8 mouse cellular contexts compared by ENCODE assay signal in the genomic region with DNA sequence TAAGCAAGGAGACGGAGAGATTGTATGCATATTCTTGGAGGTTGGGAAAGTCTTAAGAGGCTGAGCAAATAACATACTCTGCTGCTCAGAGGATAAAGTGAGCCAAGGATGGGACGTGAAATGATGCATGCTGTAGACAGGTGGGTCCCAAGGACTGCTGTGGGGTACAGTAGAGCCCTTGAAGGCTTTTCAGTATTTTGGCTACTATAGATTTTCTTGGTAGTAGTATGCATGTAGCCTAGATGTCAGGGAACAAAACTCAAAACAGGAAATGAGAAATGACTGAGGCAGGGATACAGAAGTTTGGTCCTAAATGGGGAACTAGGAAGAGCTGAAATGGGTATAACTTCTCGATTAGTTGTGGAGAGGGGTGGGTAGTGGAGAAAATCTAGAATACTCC. TPM values are rescaled to one million over a fixed set of nuclear protein-coding genes. Genes with fewer than 3 reads are reported as not detected.
DNase-seq lines count a peak whose midpoint lies in the region; ATAC-seq and TF ChIP-seq lines count a peak whose summit lies in the region.

No protein-coding gene starts in this region.

- H3K4me2 ChIP-seq in heart, embryonic 11.5 days = peak overlapping the region; percentile 85
- peak overlapping the region; percentile 72 for H3K4me2 ChIP-seq in hindbrain, embryonic 12.5 days (replicated peaks)
- peak overlapping the region; percentile 58 for H3K4me2 ChIP-seq in midbrain, embryonic 11.5 days

- intact Hi-C loops in heart, postnatal 25 days (cut with DNase I) = loop anchor here (5.0 kb wide), 1 partner anchor 85 kb away; the partner anchor contains the start of gene Fbxo33

- 0 out of 2 replicates have a peak overlapping the region, but pooled peaks have one; percentile 1 for H3K9ac ChIP-seq in heart, embryonic 11.5 days (ENCODE audit: low read depth, low read length)
- peak overlapping the region; percentile 97 for H3K9ac ChIP-seq in MEL (ENCODE audit: control insufficient read depth, low read depth, low read length, poor library complexity, severe bottlenecking)
- H3K9ac ChIP-seq in hindbrain, embryonic 12.5 days = peak overlapping the region; percentile 77
- peak overlapping the region; percentile 92; the same call in 1 of the 2 replicates for H3K9ac ChIP-seq in midbrain, embryonic 11.5 days (ENCODE audit: low read length)

- TF ChIP-seq EP300 in MEL (IDR thresholded peaks at IDR 0.05; ENCODE audit: low read depth in 1 of 2, low read length in 2 of 2) = no peak

- H3K27me3 ChIP-seq in heart, embryonic 11.5 days (ENCODE audit: control insufficient read depth, insufficient read depth, low read length) = no peaks in the 10 kb centered on the region
- H3K27me3 ChIP-seq in MEL (ENCODE audit: control insufficient read depth in 1 of 2, insufficient read depth in 2 of 2, low read length in 2 of 2) = no peaks in the 10 kb centered on the region
- no peaks in the 10 kb centered on the region for H3K27me3 ChIP-seq in hindbrain, embryonic 12.5 days
- H3K27me3 ChIP-seq in midbrain, embryonic 11.5 days (ENCODE audit: control insufficient read depth, insufficient read depth, low read length) = no peaks in the 10 kb centered on the region

- H3K4me1 ChIP-seq in heart, embryonic 11.5 days (ENCODE audit: control insufficient read depth, insufficient read depth, low read length) = peaks cover 13% of the 10 kb centered on the region
- H3K4me1 ChIP-seq in MEL (ENCODE audit: control insufficient read depth in 1 of 2, insufficient read depth in 2 of 2, low read length in 2 of 2) = peaks cover 9 to 26% of the 10 kb centered on the region in 2 experiments
- peaks cover 15% of the 10 kb centered on the region for H3K4me1 ChIP-seq in hindbrain, embryonic 12.5 days
- H3K4me1 ChIP-seq in midbrain, embryonic 11.5 days (ENCODE audit: control insufficient read depth, insufficient read depth, low read length) = peaks cover 16% of the 10 kb centered on the region

- TF ChIP-seq CTCF in MEL (IDR thresholded peaks at IDR 0.05 in 2 of 3, conservative IDR thresholded peaks at IDR 0.05 in 1 of 3; ENCODE audit: control insufficient read depth in 1 of 3, insufficient read depth in 1 of 3, low read depth in 2 of 3, low read length in 3 of 3, poor library complexity in 1 of 3, severe bottlenecking in 1 of 3) = no peak

- H3K36me3 ChIP-seq in heart, embryonic 11.5 days (ENCODE audit: control insufficient read depth, insufficient read depth, low read length) = no peaks in the 10 kb centered on the region
- peaks cover 11 to 38% of the 10 kb centered on the region in 2 experiments for H3K36me3 ChIP-seq in MEL (ENCODE audit: control insufficient read depth in 1 of 2, insufficient read depth in 2 of 2, low read length in 2 of 2)
- H3K36me3 ChIP-seq in hindbrain, embryonic 12.5 days = no peaks in the 10 kb centered on the region
- no peaks in the 10 kb centered on the region for H3K36me3 ChIP-seq in midbrain, embryonic 11.5 days (ENCODE audit: control insufficient read depth, insufficient read depth, low read length)

- H3K79me2 ChIP-seq in MEL (ENCODE audit: control insufficient read depth, insufficient read depth, low read length, poor library complexity) = peaks cover 60% of the 10 kb centered on the region

- no peak; a peak in 1 of 4 replicates for TF ChIP-seq POLR2A in MEL (IDR thresholded peaks at IDR 0.05; ENCODE audit: control insufficient read depth in 1 of 2, insufficient read depth in 1 of 2, low read depth in 1 of 2, low read length in 2 of 2, poor library complexity in 1 of 2)

- peak overlapping the region; percentile 87 for H3K4me3 ChIP-seq in heart, embryonic 11.5 days (ENCODE audit: low read depth, low read length)
- peak overlapping the region; percentile 97 for H3K4me3 ChIP-seq in MEL (ENCODE audit: control insufficient read depth in 1 of 2, insufficient read depth in 1 of 2, low read depth in 2 of 2, low read length in 2 of 2)
- peak overlapping the region; percentile 69 for H3K4me3 ChIP-seq in hindbrain, embryonic 12.5 days
- H3K4me3 ChIP-seq in midbrain, embryonic 11.5 days (ENCODE audit: low read depth, low read length) = peak overlapping the region; percentile 78; the same call in 1 of the 2 replicates

- no peak for TF ChIP-seq RAD21 in MEL (IDR thresholded peaks at IDR 0.05; ENCODE audit: low read depth, low read length)

- WGBS in heart, embryonic 11.5 days (ENCODE audit: insufficient replicate concordance) = 48% methylated on average over 3 of the region's 3 CpGs
- WGBS in hindbrain, embryonic 12.5 days = 50% methylated on average over 3 of the region's 3 CpGs
- WGBS in midbrain, embryonic 11.5 days = 53% methylated on average over 3 of the region's 3 CpGs

- no peak for DNase-seq in heart, postnatal 25 days (ENCODE audit: low spot score)
- DNase-seq in MEL (ENCODE audit: low read depth, low spot score) = peak; percentile 76
- DNase-seq in midbrain, embryonic 11.5 days (ENCODE audit: low spot score, missing footprints) = no peak
- no peak for DNase-seq in cerebellum, adult 8-10 months
- DNase-seq in gastrocnemius, postnatal 4 days (ENCODE audit: low spot score in 2 of 2) = no peak
- no peak for DNase-seq in layer of hippocampus, adult 9-11 months

- ATAC-seq in heart, embryonic 11.5 days (replicated peaks; ENCODE audit: insufficient number of reproducible peaks, low FRiP score, low TSS enrichment) = no peak
- no peak for ATAC-seq in hindbrain, embryonic 12.5 days (ENCODE audit: low FRiP score)
- no peak for ATAC-seq in midbrain, embryonic 11.5 days (ENCODE audit: low FRiP score)

- no peaks in the 10 kb centered on the region for H3K9me3 ChIP-seq in heart, embryonic 11.5 days (replicated peaks; ENCODE audit: control insufficient read depth, low read length)
- no peaks in the 10 kb centered on the region for H3K9me3 ChIP-seq in MEL (replicated peaks; ENCODE audit: insufficient read depth, low read length)
- H3K9me3 ChIP-seq in hindbrain, embryonic 12.5 days (replicated peaks) = no peaks in the 10 kb centered on the region
- no peaks in the 10 kb centered on the region for H3K9me3 ChIP-seq in midbrain, embryonic 11.5 days (ENCODE audit: control insufficient read depth, low read length)

- no peak overlapping the region for H3K27ac ChIP-seq in heart, embryonic 11.5 days (ENCODE audit: low read depth, low read length)
- peak overlapping the region; percentile 100 for H3K27ac ChIP-seq in MEL (ENCODE audit: control insufficient read depth, low read depth, low read length)
- H3K27ac ChIP-seq in hindbrain, embryonic 12.5 days = no peak overlapping the region
- no peak overlapping the region for H3K27ac ChIP-seq in midbrain, embryonic 11.5 days (ENCODE audit: low read depth, low read length)

TF ChIP-seq in MEL, 35 proteins besides CTCF, POLR2A, EP300 and RAD21:
- 0 out of 2 replicates have a peak, but pooled peaks have one; percentile 7 for TF ChIP-seq MAZ (IDR thresholded peaks at IDR 0.05; ENCODE audit: low read depth, low read length)
- TF ChIP-seq MAX (IDR thresholded peaks at IDR 0.05; ENCODE audit: low read length) = no peak
- no peak for TF ChIP-seq GATA1 (IDR thresholded peaks at IDR 0.05; ENCODE audit: low read depth, low read length)
- 0 out of 2 replicates have a peak, but pooled peaks have one; percentile 49 for TF ChIP-seq TBP (IDR thresholded peaks at IDR 0.05; ENCODE audit: low read depth, low read length)
- no peak for TF ChIP-seq UBTF (IDR thresholded peaks at IDR 0.05; ENCODE audit: borderline replicate concordance, insufficient read depth, low read depth, low read length)
- no peak for TF ChIP-seq MYB (IDR thresholded peaks at IDR 0.05; ENCODE audit: low read depth, low read length)
- TF ChIP-seq ETS1 (IDR thresholded peaks at IDR 0.05; ENCODE audit: low read depth, low read length) = peak; percentile 32; the same call in 1 of the 2 replicates
- no peak for TF ChIP-seq SMC3 (IDR thresholded peaks at IDR 0.05; ENCODE audit: low read depth, low read length)
- TF ChIP-seq CHD2 (IDR thresholded peaks at IDR 0.05; ENCODE audit: low read length) = no peak
- TF ChIP-seq MXI1 (IDR thresholded peaks at IDR 0.05; ENCODE audit: low read depth, low read length) = peak; percentile 69
- TF ChIP-seq JUND (IDR thresholded peaks at IDR 0.05; ENCODE audit: low read depth, low read length) = no peak
- TF ChIP-seq RCOR1 (IDR thresholded peaks at IDR 0.05; ENCODE audit: low read depth, low read length) = no peak
- no peak for TF ChIP-seq TCF12 (IDR thresholded peaks at IDR 0.05; ENCODE audit: low read depth, low read length)
- TF ChIP-seq SIN3A (IDR thresholded peaks at IDR 0.05; ENCODE audit: low read length) = peak; percentile 76; the same call in 1 of the 2 replicates
- TF ChIP-seq ELF1 (IDR thresholded peaks at IDR 0.05; ENCODE audit: low read depth, low read length) = peak; percentile 58; the same call in 1 of the 2 replicates
- TF ChIP-seq HCFC1 (IDR thresholded peaks at IDR 0.05; ENCODE audit: low read depth, low read length) = peak; percentile 13; the same call in 1 of the 2 replicates
- TF ChIP-seq MAFK (IDR thresholded peaks at IDR 0.05; ENCODE audit: borderline replicate concordance, low read depth, low read length) = no peak
- peak; percentile 42; the same call in 1 of the 2 replicates for TF ChIP-seq MYC (IDR thresholded peaks at IDR 0.05; ENCODE audit: low read depth, low read length)

RNA-seq across cellular contexts. Expression of gene Mia2, which starts 36.9 kb away (rescaled TPM):
- polyA plus RNA-seq in heart, embryonic 11.5 days (2014; fragmentation: Nextera tagmentation; extraction: Ambion mirVana) = 41.3 and 43.1 TPM in 2 replicates
- 10 to 100 TPM; 86.1 to 96.0 TPM for total RNA-seq in heart, postnatal 25 days (2021)
- 103 and 134 TPM in 2 replicates for total RNA-seq in MEL (2012; rRNA removed)
- polyA plus RNA-seq in MEL (2012; ENCODE audit: insufficient read depth in 1 of 2, insufficient read length in 2 of 2, low read depth in 1 of 2, low replicate concordance in 2 of 2, missing spikeins in 1 of 2) = 100 to 1,000 TPM in 1 of 2 experiments, not detected in 1; 175 TPM
- polyA plus RNA-seq in hindbrain, embryonic 12.5 days (2016; fragmentation: Nextera tagmentation; extraction: Ambion mirVana) = 52.0 and 62.5 TPM in 2 replicates
- polyA plus RNA-seq in midbrain, embryonic 11.5 days (2014; fragmentation: Nextera tagmentation; extraction: Ambion mirVana) = 55.4 and 63.4 TPM in 2 replicates
- 10 to 100 TPM; 53.0 to 68.1 TPM for total RNA-seq in gastrocnemius, postnatal 4 days (2021)

Comparison
In these comparisons a context has a peak if more than half of its experiments do, and no peak if none do; other contexts are left out.
1. H3K9ac ChIP-seq: peak in every context shown above with its lines; median percentile 97 in MEL; 92 in midbrain, embryonic 11.5 days; 77 in hindbrain, embryonic 12.5 days; 1 in heart, embryonic 11.5 days.